Mouse (Mus musculus) neural tube, embryonic 12.5 days (tissue): ENCODE results near the gene Utrn. TPM values are rescaled to one million over a fixed set of nuclear protein-coding genes. Genes with fewer than 3 reads are reported as not detected.

Source experiments
- ATAC-seq: fragments of 200-750 bp; cut with Nextera tagmentation; 2 replicates; pipeline ENCODE4 v1.8.0; 2017; ENCODE audit warnings: low read depth, mild to moderate bottlenecking, moderate TSS enrichment, moderate library complexity; ENCODE audit not compliant: low FRiP score
- H3K27ac ChIP-seq: fragments of 300-500 bp; sonication (generic); 2 replicates; pipeline ENCODE4 v1.5.1; 2016
- H3K27me3 ChIP-seq: fragments of 300-500 bp; sonication (generic); replicated peaks from 2 replicates; pipeline ENCODE4 v1.6.1; 2016; ENCODE audit warnings: mild to moderate bottlenecking
- H3K36me3 ChIP-seq: fragments of 300-500 bp; sonication (generic); 2 replicates; pipeline ENCODE4 v1.6.1; 2016; ENCODE audit warnings: mild to moderate bottlenecking
- H3K4me1 ChIP-seq: fragments of 300-500 bp; sonication (generic); 2 replicates; pipeline ENCODE4 v1.6.1; 2016
- H3K4me2 ChIP-seq: fragments of 300-500 bp; sonication (generic); replicated peaks from 2 replicates; pipeline ENCODE4 v1.6.1; 2016; ENCODE audit warnings: mild to moderate bottlenecking
- H3K4me3 ChIP-seq: fragments of 300-500 bp; sonication (generic); 2 replicates; pipeline ENCODE4 v1.5.1; 2016
- H3K9ac ChIP-seq: fragments of 300-500 bp; sonication (generic); 2 replicates; pipeline ENCODE4 v1.6.1; 2016; ENCODE audit warnings: mild to moderate bottlenecking
- H3K9me3 ChIP-seq: fragments of 300-500 bp; sonication (generic); 2 replicates; pipeline ENCODE4 v1.6.1; 2016; ENCODE audit warnings: mild to moderate bottlenecking
- WGBS: fragments of 180-500 bp; shearing (Covaris S2); methylation state at CpG from one replicate; pipeline ENCODE4 v1.1.7; 2016; 5-methylcytosine and 5-hydroxymethylcytosine counted together
- polyA plus RNA-seq: library from polyadenylated mRNA; unstranded; fragments of >200 nt; fragmentation: Nextera tagmentation; extraction: Ambion mirVana; gene quantifications from 2 replicates; pipeline ENCODE4 v1.2.1, GENCODE M21; 2016

Utrn gene
- polyA plus RNA-seq, 1 experiment from 2014 or later, result 44.4 TPM

- no peak overlapping the region for H3K9ac ChIP-seq
- no peaks in the 10 kb centered on the region for H3K27me3 ChIP-seq
- H3K27ac ChIP-seq, result no peak overlapping the region
- no peak for ATAC-seq
- no peaks in the 10 kb centered on the region for H3K36me3 ChIP-seq
- 59% methylated on average over 6 of the region's 6 CpGs for WGBS
- H3K4me3 ChIP-seq, result no peak overlapping the region
- H3K4me1 ChIP-seq, result no peaks in the 10 kb centered on the region
- H3K4me2 ChIP-seq, result no peak overlapping the region
- H3K9me3 ChIP-seq, result no peaks in the 10 kb centered on the region
Measured at GRCm38 (mm10) chr10:12773178-12773577, 96.0 kb downstream of the Utrn start.

GRCm38 (mm10) chr10:12771511-12771910, 97.7 kb downstream of the Utrn start:
- Histone ChIP-seq H3K27me3 (no peaks in the 10 kb centered on the region), H3K9me3 (no peaks in the 10 kb centered on the region), H3K27ac (no peak overlapping the region), H3K4me1 (no peaks in the 10 kb centered on the region), H3K9ac (no peak overlapping the region), H3K4me2 (no peak overlapping the region), H3K4me3 (no peak overlapping the region), H3K36me3 (no peaks in the 10 kb centered on the region)
- WGBS, result 87% methylated on average over 2 of the region's 2 CpGs
- no peak for ATAC-seq

GRCm38 (mm10) chr10:12762668-12763067, 106.5 kb downstream of the Utrn start:
- no peaks in the 10 kb centered on the region for H3K27me3 ChIP-seq
- no peak overlapping the region for H3K4me2 ChIP-seq
- no peak for ATAC-seq
- H3K9me3 ChIP-seq, result no peaks in the 10 kb centered on the region
- H3K27ac ChIP-seq, result no peak overlapping the region
- no peak overlapping the region for H3K4me3 ChIP-seq
- peaks cover 2% of the 10 kb centered on the region; the same call in 1 of the 2 replicates for H3K4me1 ChIP-seq
- 39% methylated on average over 3 of the region's 3 CpGs for WGBS
- no peaks in the 10 kb centered on the region for H3K36me3 ChIP-seq
- no peak overlapping the region for H3K9ac ChIP-seq

GRCm38 (mm10) chr10:12758702-12758988, 110.5 kb downstream of the Utrn start:
- H3K27me3 ChIP-seq, result no peaks in the 10 kb centered on the region
- no peak overlapping the region for H3K4me3 ChIP-seq
- no peak for ATAC-seq
- H3K9ac ChIP-seq, result no peak overlapping the region
- WGBS, result 25% methylated on average over 6 of the region's 6 CpGs
- no peak overlapping the region for H3K4me2 ChIP-seq
- no peaks in the 10 kb centered on the region for H3K9me3 ChIP-seq
- no peak overlapping the region for H3K27ac ChIP-seq
- peaks cover 2% of the 10 kb centered on the region; the same call in 1 of the 2 replicates for H3K4me1 ChIP-seq
- H3K36me3 ChIP-seq, result no peaks in the 10 kb centered on the region

GRCm38 (mm10) chr10:12757943-12758701, 111.0 kb downstream of the Utrn start:
- H3K4me1 ChIP-seq, result peaks cover 2% of the 10 kb centered on the region; the same call in 1 of the 2 replicates
- no peak overlapping the region for H3K9ac ChIP-seq
- no peak overlapping the region for H3K27ac ChIP-seq
- H3K4me2 ChIP-seq, result no peak overlapping the region
- H3K4me3 ChIP-seq, result no peak overlapping the region
- no peak for ATAC-seq
- WGBS, result 44% methylated on average over 5 of the region's 5 CpGs
- H3K27me3 ChIP-seq, result no peaks in the 10 kb centered on the region
- no peaks in the 10 kb centered on the region for H3K9me3 ChIP-seq
- no peaks in the 10 kb centered on the region for H3K36me3 ChIP-seq

- no peak overlapping the region for H3K9ac ChIP-seq
- ATAC-seq, result no peak
- H3K9me3 ChIP-seq, result no peaks in the 10 kb centered on the region
- H3K27ac ChIP-seq, result no peak overlapping the region
- no peak overlapping the region for H3K4me2 ChIP-seq
- no peaks in the 10 kb centered on the region for H3K27me3 ChIP-seq
- 91% methylated on average over 4 of the region's 4 CpGs for WGBS
- peaks cover 2% of the 10 kb centered on the region; the same call in 1 of the 2 replicates for H3K4me1 ChIP-seq
- no peaks in the 10 kb centered on the region for H3K36me3 ChIP-seq
- H3K4me3 ChIP-seq, result no peak overlapping the region
Measured at GRCm38 (mm10) chr10:12756692-12757091, 112.5 kb downstream of the Utrn start.

GRCm38 (mm10) chr10:12754911-12755310, 114.3 kb downstream of the Utrn start:
- Histone ChIP-seq H3K4me2 (no peak overlapping the region), H3K9me3 (no peaks in the 10 kb centered on the region), H3K4me3 (no peak overlapping the region), H3K27me3 (no peaks in the 10 kb centered on the region), H3K27ac (no peak overlapping the region), H3K9ac (no peak overlapping the region), H3K4me1 (peaks cover 2% of the 10 kb centered on the region; the same call in 1 of the 2 replicates), H3K36me3 (0 out of 2 replicates have a peak, but pooled peaks cover under 1% of the 10 kb centered on the region)
- WGBS, result 95% methylated on average over 2 of the region's 2 CpGs
- ATAC-seq, result no peak

GRCm38 (mm10) chr10:12754166-12754565, 115.0 kb downstream of the Utrn start:
- no peak overlapping the region for H3K27ac ChIP-seq
- H3K4me3 ChIP-seq, result no peak overlapping the region
- no peak for ATAC-seq
- peaks cover 2% of the 10 kb centered on the region; the same call in 1 of the 2 replicates for H3K4me1 ChIP-seq
- no peak overlapping the region for H3K9ac ChIP-seq
- no peaks in the 10 kb centered on the region for H3K27me3 ChIP-seq
- peaks cover 5% of the 10 kb centered on the region; the same call in 1 of the 2 replicates for H3K36me3 ChIP-seq
- WGBS, result 92% methylated on average over 6 of the region's 6 CpGs
- H3K9me3 ChIP-seq, result no peaks in the 10 kb centered on the region
- H3K4me2 ChIP-seq, result no peak overlapping the region

- ATAC-seq, result no peak
- Histone ChIP-seq H3K9ac (no peak overlapping the region), H3K4me1 (no peaks in the 10 kb centered on the region), H3K9me3 (no peaks in the 10 kb centered on the region), H3K4me3 (no peak overlapping the region), H3K36me3 (peaks cover 4% of the 10 kb centered on the region; the same call in 1 of the 2 replicates), H3K4me2 (no peak overlapping the region), H3K27me3 (no peaks in the 10 kb centered on the region), H3K27ac (no peak overlapping the region)
- whole genome bisulfite sequencing, result 92% methylated on average over 9 of the region's 9 CpGs
Measured at GRCm38 (mm10) chr10:12743717-12744116, 125.4 kb downstream of the Utrn start.

GRCm38 (mm10) chr10:12739302-12739987, 129.7 kb downstream of the Utrn start:
- peaks cover 14% of the 10 kb centered on the region for H3K4me1 ChIP-seq

GRCm38 (mm10) chr10:12737926-12738325, 131.2 kb downstream of the Utrn start:
- peaks cover 15% of the 10 kb centered on the region; the same call in 1 of the 2 replicates for H3K36me3 ChIP-seq
- H3K4me3 ChIP-seq, result no peak overlapping the region
- peaks cover 14% of the 10 kb centered on the region for H3K4me1 ChIP-seq
- no peak for ATAC-seq
- no peaks in the 10 kb centered on the region for H3K9me3 ChIP-seq
- no peak overlapping the region for H3K9ac ChIP-seq
- H3K27me3 ChIP-seq, result no peaks in the 10 kb centered on the region
- no peak overlapping the region for H3K4me2 ChIP-seq
- H3K27ac ChIP-seq, result no peak overlapping the region
- WGBS, result 73% methylated on average over 9 of the region's 9 CpGs

More at GRCm38 (mm10) chr10:12739302-12739987, 129.7 kb downstream of the Utrn start:
- no peaks in the 10 kb centered on the region for H3K27me3 ChIP-seq
- WGBS, result 92% methylated on average over 13 of the region's 13 CpGs
- peaks cover 12% of the 10 kb centered on the region; the same call in 1 of the 2 replicates for H3K36me3 ChIP-seq
- ATAC-seq, result no peak
- no peaks in the 10 kb centered on the region for H3K9me3 ChIP-seq
- H3K4me3 ChIP-seq, result no peak overlapping the region
- no peak overlapping the region for H3K4me2 ChIP-seq
- H3K27ac ChIP-seq, result no peak overlapping the region
- H3K9ac ChIP-seq, result no peak overlapping the region
